Mouse (Mus musculus) kidney, embryonic 15.5 days (tissue): ENCODE results near the gene Rpl38. TPM values are rescaled to one million over a fixed set of nuclear protein-coding genes. Genes with fewer than 3 reads are reported as not detected.

Experiments used
- ATAC-seq: fragments of 200-750 bp; cut with Nextera tagmentation; replicated peaks from 2 replicates; pipeline ENCODE4 v1.8.0; 2017; ENCODE audit warnings: moderate TSS enrichment; ENCODE audit not compliant: low FRiP score
- H3K27ac ChIP-seq: fragments of 300-500 bp; sonication (generic); 2 replicates; pipeline ENCODE4 v1.5.1; 2015; ENCODE audit warnings: mild to moderate bottlenecking, inconsistent platforms
- H3K27me3 ChIP-seq: fragments of 300-500 bp; sonication (generic); 2 replicates; pipeline ENCODE4 v1.6.1; 2015; ENCODE audit warnings: inconsistent platforms
- H3K36me3 ChIP-seq: fragments of 300-500 bp; sonication (generic); 2 replicates; pipeline ENCODE4 v1.6.1; 2015; ENCODE audit warnings: inconsistent platforms
- H3K4me1 ChIP-seq: fragments of 300-500 bp; sonication (generic); 2 replicates; pipeline ENCODE4 v1.6.1; 2015; ENCODE audit warnings: inconsistent platforms
- H3K4me2 ChIP-seq: fragments of 300-500 bp; sonication (generic); 2 replicates; pipeline ENCODE4 v1.6.1; 2015; ENCODE audit warnings: moderate library complexity, mild to moderate bottlenecking, inconsistent platforms
- H3K4me3 ChIP-seq: fragments of 300-500 bp; sonication (generic); replicated peaks from 2 replicates; pipeline ENCODE4 v1.5.1; 2015; ENCODE audit warnings: mild to moderate bottlenecking, inconsistent platforms
- H3K9ac ChIP-seq: fragments of 300-500 bp; sonication (generic); 2 replicates; pipeline ENCODE4 v1.6.1; 2015; ENCODE audit warnings: mild to moderate bottlenecking, inconsistent platforms
- H3K9me3 ChIP-seq: fragments of 300-500 bp; sonication (generic); replicated peaks from 2 replicates; pipeline ENCODE4 v1.6.1; 2016; ENCODE audit warnings: inconsistent platforms
- WGBS: fragments of 180-500 bp; shearing (Covaris S2); methylation state at CpG from one replicate; pipeline ENCODE4 v1.1.7; 2015; ENCODE audit warnings: mixed read lengths; 5-methylcytosine and 5-hydroxymethylcytosine counted together
- polyA plus RNA-seq: library from polyadenylated mRNA; unstranded; fragments of >200 nt; fragmentation: Nextera tagmentation; extraction: Ambion mirVana; gene quantifications from 2 replicates; pipeline ENCODE4 v1.2.1, GENCODE M21; 2015

The Rpl38 gene
- polyA plus RNA-seq, 1 experiment from 2014 or later = 1,080 TPM

GRCm38 (mm10) chr11:114640658-114641057 is 27.7 kb upstream of the Rpl38 start:
- H3K27ac ChIP-seq = no peak overlapping the region
- H3K4me3 ChIP-seq = no peak overlapping the region
- H3K27me3 ChIP-seq = peaks cover 31% of the 10 kb centered on the region
- no peak overlapping the region for H3K9ac ChIP-seq
- H3K36me3 ChIP-seq = no peaks in the 10 kb centered on the region
- H3K4me2 ChIP-seq = no peak overlapping the region
- H3K4me1 ChIP-seq = peaks cover 23% of the 10 kb centered on the region
- no peaks in the 10 kb centered on the region for H3K9me3 ChIP-seq
- WGBS = 49% methylated on average over 6 of the region's 6 CpGs
- ATAC-seq = no peak

- Histone ChIP-seq H3K27me3 (peaks cover 31% of the 10 kb centered on the region), H3K4me3 (no peak overlapping the region), H3K4me1 (peaks cover 18% of the 10 kb centered on the region), H3K9me3 (no peaks in the 10 kb centered on the region), H3K36me3 (no peaks in the 10 kb centered on the region), H3K4me2 (no peak overlapping the region), H3K9ac (no peak overlapping the region), H3K27ac (no peak overlapping the region)
- WGBS = 84% methylated on average over 8 of the region's 8 CpGs
- ATAC-seq = no peak
Observed at GRCm38 (mm10) chr11:114641136-114641535, 27.2 kb upstream of the Rpl38 start.

- WGBS = 61% methylated on average over 12 of the region's 12 CpGs
- Histone ChIP-seq H3K4me3 (no peak overlapping the region), H3K9ac (no peak overlapping the region), H3K36me3 (no peaks in the 10 kb centered on the region), H3K9me3 (no peaks in the 10 kb centered on the region; the same call in 1 of the 2 replicates), H3K27me3 (peaks cover 26% of the 10 kb centered on the region), H3K4me2 (no peak overlapping the region), H3K27ac (no peak overlapping the region), H3K4me1 (peaks cover 10% of the 10 kb centered on the region)
- ATAC-seq = 0 out of 2 replicates have a peak, but pooled peaks have one; percentile 40
Observed at GRCm38 (mm10) chr11:114642184-114642583, 26.1 kb upstream of the Rpl38 start.

GRCm38 (mm10) chr11:114642926-114643325 is 25.4 kb upstream of the Rpl38 start:
- WGBS = 68% methylated on average over 11 of the region's 11 CpGs
- no peak overlapping the region for H3K4me2 ChIP-seq
- H3K36me3 ChIP-seq = no peaks in the 10 kb centered on the region
- no peak overlapping the region for H3K4me3 ChIP-seq
- peaks cover 19% of the 10 kb centered on the region for H3K27me3 ChIP-seq
- no peak for ATAC-seq
- H3K9ac ChIP-seq = no peak overlapping the region
- no peaks in the 10 kb centered on the region; the same call in 1 of the 2 replicates for H3K9me3 ChIP-seq
- no peak overlapping the region for H3K27ac ChIP-seq
- H3K4me1 ChIP-seq = peaks cover 10% of the 10 kb centered on the region

GRCm38 (mm10) chr11:114644122-114644521 is 24.2 kb upstream of the Rpl38 start:
- H3K4me2 ChIP-seq = no peak overlapping the region
- no peaks in the 10 kb centered on the region for H3K36me3 ChIP-seq
- H3K27me3 ChIP-seq = peaks cover 9% of the 10 kb centered on the region
- WGBS = 50% methylated on average over 2 of the region's 2 CpGs
- H3K9ac ChIP-seq = no peak overlapping the region
- no peaks in the 10 kb centered on the region; the same call in 1 of the 2 replicates for H3K9me3 ChIP-seq
- no peak overlapping the region for H3K4me3 ChIP-seq
- H3K4me1 ChIP-seq = peaks cover 10% of the 10 kb centered on the region
- no peak overlapping the region for H3K27ac ChIP-seq
- no peak for ATAC-seq

- H3K4me1 ChIP-seq = no peaks in the 10 kb centered on the region
- 69% methylated on average over 4 of the region's 4 CpGs for WGBS
- H3K27ac ChIP-seq = no peak overlapping the region
- ATAC-seq = no peak
- no peaks in the 10 kb centered on the region for H3K36me3 ChIP-seq
- H3K9me3 ChIP-seq = no peaks in the 10 kb centered on the region; the same call in 1 of the 2 replicates
- peaks cover 6% of the 10 kb centered on the region; the same call in 1 of the 2 replicates for H3K27me3 ChIP-seq
- H3K4me2 ChIP-seq = no peak overlapping the region
- H3K4me3 ChIP-seq = no peak overlapping the region
- H3K9ac ChIP-seq = no peak overlapping the region
Observed at GRCm38 (mm10) chr11:114649510-114649909, 18.8 kb upstream of the Rpl38 start.

- no peak overlapping the region for H3K9ac ChIP-seq
- H3K36me3 ChIP-seq = no peaks in the 10 kb centered on the region
- 0 out of 2 replicates have a peak, but pooled peaks cover 2% of the 10 kb centered on the region for H3K4me1 ChIP-seq
- H3K4me2 ChIP-seq = no peak overlapping the region
- 5% methylated on average over 16 of the region's 16 CpGs for WGBS
- no peak for ATAC-seq
- H3K27me3 ChIP-seq = peaks cover 19% of the 10 kb centered on the region; the same call in 1 of the 2 replicates
- H3K9me3 ChIP-seq = no peaks in the 10 kb centered on the region
- H3K4me3 ChIP-seq = no peak overlapping the region
- no peak overlapping the region for H3K27ac ChIP-seq
Observed at GRCm38 (mm10) chr11:114652531-114652930, 15.8 kb upstream of the Rpl38 start.

GRCm38 (mm10) chr11:114653664-114654063 is 14.7 kb upstream of the Rpl38 start:
- no peak overlapping the region for H3K4me3 ChIP-seq
- H3K27me3 ChIP-seq = peaks cover 22% of the 10 kb centered on the region; the same call in 1 of the 2 replicates
- H3K9me3 ChIP-seq = no peaks in the 10 kb centered on the region
- WGBS = 76% methylated on average over 6 of the region's 6 CpGs
- ATAC-seq = no peak
- H3K4me2 ChIP-seq = no peak overlapping the region
- 0 out of 2 replicates have a peak, but pooled peaks cover 2% of the 10 kb centered on the region for H3K4me1 ChIP-seq
- no peak overlapping the region for H3K27ac ChIP-seq
- no peak overlapping the region for H3K9ac ChIP-seq
- H3K36me3 ChIP-seq = no peaks in the 10 kb centered on the region

- Histone ChIP-seq H3K27ac (no peak overlapping the region), H3K4me2 (no peak overlapping the region), H3K27me3 (peaks cover 22% of the 10 kb centered on the region; the same call in 1 of the 2 replicates), H3K9me3 (no peaks in the 10 kb centered on the region), H3K4me3 (no peak overlapping the region), H3K9ac (no peak overlapping the region), H3K4me1 (0 out of 2 replicates have a peak, but pooled peaks cover 2% of the 10 kb centered on the region), H3K36me3 (no peaks in the 10 kb centered on the region)
- WGBS = 61% methylated on average over 5 of the region's 5 CpGs
- ATAC-seq = no peak
Observed at GRCm38 (mm10) chr11:114654552-114654951, 13.8 kb upstream of the Rpl38 start.

GRCm38 (mm10) chr11:114655350-114656008 is 12.8 kb upstream of the Rpl38 start:
- H3K36me3 ChIP-seq = no peaks in the 10 kb centered on the region
- H3K27me3 ChIP-seq = peaks cover 22% of the 10 kb centered on the region; the same call in 1 of the 2 replicates
- no peak overlapping the region for H3K9ac ChIP-seq
- H3K4me3 ChIP-seq = no peak overlapping the region
- no peak overlapping the region for H3K27ac ChIP-seq
- ATAC-seq = no peak
- H3K9me3 ChIP-seq = no peaks in the 10 kb centered on the region
- no peak overlapping the region for H3K4me2 ChIP-seq
- 0 out of 2 replicates have a peak, but pooled peaks cover 2% of the 10 kb centered on the region for H3K4me1 ChIP-seq
- WGBS = 77% methylated on average over 7 of the region's 7 CpGs

- no peak overlapping the region for H3K27ac ChIP-seq
- H3K9ac ChIP-seq = no peak overlapping the region
- peaks cover 22% of the 10 kb centered on the region; the same call in 1 of the 2 replicates for H3K27me3 ChIP-seq
- 34% methylated on average over 27 of the region's 27 CpGs for WGBS
- H3K4me3 ChIP-seq = no peak overlapping the region
- no peak overlapping the region for H3K4me2 ChIP-seq
- 0 out of 2 replicates have a peak, but pooled peaks cover 2% of the 10 kb centered on the region for H3K4me1 ChIP-seq
- no peaks in the 10 kb centered on the region for H3K9me3 ChIP-seq
- ATAC-seq = no peak
- no peaks in the 10 kb centered on the region for H3K36me3 ChIP-seq
Observed at GRCm38 (mm10) chr11:114656994-114657644, 11.2 kb upstream of the Rpl38 start.

- Histone ChIP-seq H3K27me3 (peaks cover 21% of the 10 kb centered on the region; the same call in 1 of the 2 replicates), H3K36me3 (no peaks in the 10 kb centered on the region), H3K9ac (no peak overlapping the region), H3K9me3 (no peaks in the 10 kb centered on the region), H3K4me1 (0 out of 2 replicates have a peak, but pooled peaks cover 2% of the 10 kb centered on the region), H3K4me2 (no peak overlapping the region), H3K27ac (no peak overlapping the region), H3K4me3 (no peak overlapping the region)
- no peak for ATAC-seq
- 27% methylated on average over 7 of the region's 7 CpGs for WGBS
Observed at GRCm38 (mm10) chr11:114657737-114658136, 10.6 kb upstream of the Rpl38 start.
